Mouse (Mus musculus) lung, adult 10 weeks (tissue): ENCODE measurements around the gene Bckdha. TPM values are rescaled to one million over a fixed set of nuclear protein-coding genes. Genes with fewer than 3 reads are reported as not detected.

ENCODE experiments used
- polyA plus RNA-seq: library from polyadenylated mRNA; stranded (reverse); fragments of 350-450 nt; fragmentation: Illumina TruSeq; extraction: RNeasy Lipid Tissue Mini Kit (QIAGEN cat#74804); gene quantifications from one replicate; pipeline ENCODE4 v1.2.3, GENCODE M21; 2014; ENCODE audit warnings: low read depth, low replicate concordance; ENCODE audit not compliant: insufficient read depth

Bckdha gene
- polyA plus RNA-seq = 46.0 TPM

DNA sequence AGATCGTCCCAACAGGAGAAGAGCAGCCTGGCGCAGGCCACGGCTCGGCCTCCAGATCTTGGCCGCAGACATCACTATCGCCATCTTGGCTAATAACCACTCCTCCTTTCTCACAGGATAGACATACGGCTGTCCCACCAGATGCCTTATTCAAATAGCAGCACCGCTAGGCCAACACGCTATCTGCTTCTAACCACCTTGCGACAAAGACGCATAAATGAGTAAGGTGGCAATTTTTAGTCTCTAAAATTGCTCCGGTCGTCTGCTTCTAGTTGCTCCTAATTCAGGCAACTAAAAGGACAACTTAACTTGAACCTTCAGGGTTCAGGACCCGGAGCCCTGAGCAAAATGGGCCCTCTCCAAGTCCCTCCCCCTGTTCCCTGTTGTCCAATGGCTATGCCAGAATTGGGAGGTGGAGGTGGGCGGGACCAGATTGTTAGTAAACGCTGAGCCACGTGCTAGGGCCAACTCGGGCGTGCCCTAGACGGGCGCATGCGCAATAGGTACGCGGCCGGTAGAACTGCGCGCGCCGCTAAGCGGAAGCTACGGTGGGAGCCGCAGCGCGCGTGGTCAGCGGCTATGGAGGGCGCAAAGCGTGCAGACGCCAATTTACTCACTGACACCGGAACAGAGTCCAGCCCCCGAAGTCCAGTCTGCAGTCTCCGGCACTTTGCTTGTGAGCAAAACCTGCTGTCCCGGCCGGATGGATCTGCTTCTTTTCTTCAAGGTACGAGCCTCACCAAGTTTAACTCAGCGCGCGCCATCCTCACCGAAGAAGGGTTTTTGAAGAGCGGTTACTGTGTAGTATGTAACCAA is at the start of gene Bckdha, which contains the start of gene Exosc5:
Gene Bckdha (minus strand): TSS at position 325 of the 816 bp plus-strand sequence.
Gene Exosc5 (plus strand): TSS at position 508 of the 816 bp plus-strand sequence.

DNA sequence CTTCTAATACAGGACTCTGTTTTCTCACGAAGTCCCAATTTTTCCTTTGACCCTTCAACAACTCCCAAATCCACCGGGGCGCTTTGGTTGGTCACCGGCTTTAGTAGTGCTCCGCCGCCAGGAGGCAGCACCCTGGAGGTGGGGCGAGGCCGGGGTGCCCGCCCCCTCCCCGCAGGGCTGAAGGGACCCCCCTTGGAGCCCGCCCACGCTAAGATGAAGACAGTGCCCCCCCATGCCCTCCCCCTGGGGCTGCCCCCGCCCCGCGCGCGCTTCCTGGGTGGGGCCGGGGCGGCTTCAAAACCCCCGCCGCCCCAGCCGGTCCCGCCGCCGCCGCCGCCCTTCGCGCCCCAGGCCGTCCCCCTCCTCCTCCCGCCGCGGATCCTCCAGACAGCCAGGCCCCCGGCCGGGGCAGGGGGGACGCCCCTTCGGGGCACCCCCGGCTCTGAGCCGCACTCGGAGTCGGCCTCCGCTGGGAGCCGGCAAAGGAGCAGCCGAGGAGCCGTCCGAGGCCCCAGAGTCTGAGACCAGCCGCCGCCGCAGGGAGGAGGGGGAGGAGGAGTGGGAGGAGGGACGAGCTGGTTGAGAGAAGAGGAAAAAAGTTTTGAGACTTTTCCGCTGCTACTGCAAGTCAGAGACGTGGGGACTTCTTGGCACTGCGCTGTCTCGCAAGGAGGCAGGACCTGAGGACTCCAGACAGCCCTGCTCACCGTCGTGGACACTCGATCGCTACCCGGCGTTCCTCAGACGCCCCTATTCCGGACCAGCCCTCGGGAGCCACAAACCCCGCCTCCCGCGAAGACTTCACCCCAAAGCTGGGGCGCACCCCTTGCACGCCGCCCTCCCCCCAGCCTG is 28.1 kb upstream of the Bckdha start, which contains the start of gene Tgfb1:
Gene Tgfb1 (plus strand): TSS at position 323 of the 852 bp plus-strand sequence.

DNA sequence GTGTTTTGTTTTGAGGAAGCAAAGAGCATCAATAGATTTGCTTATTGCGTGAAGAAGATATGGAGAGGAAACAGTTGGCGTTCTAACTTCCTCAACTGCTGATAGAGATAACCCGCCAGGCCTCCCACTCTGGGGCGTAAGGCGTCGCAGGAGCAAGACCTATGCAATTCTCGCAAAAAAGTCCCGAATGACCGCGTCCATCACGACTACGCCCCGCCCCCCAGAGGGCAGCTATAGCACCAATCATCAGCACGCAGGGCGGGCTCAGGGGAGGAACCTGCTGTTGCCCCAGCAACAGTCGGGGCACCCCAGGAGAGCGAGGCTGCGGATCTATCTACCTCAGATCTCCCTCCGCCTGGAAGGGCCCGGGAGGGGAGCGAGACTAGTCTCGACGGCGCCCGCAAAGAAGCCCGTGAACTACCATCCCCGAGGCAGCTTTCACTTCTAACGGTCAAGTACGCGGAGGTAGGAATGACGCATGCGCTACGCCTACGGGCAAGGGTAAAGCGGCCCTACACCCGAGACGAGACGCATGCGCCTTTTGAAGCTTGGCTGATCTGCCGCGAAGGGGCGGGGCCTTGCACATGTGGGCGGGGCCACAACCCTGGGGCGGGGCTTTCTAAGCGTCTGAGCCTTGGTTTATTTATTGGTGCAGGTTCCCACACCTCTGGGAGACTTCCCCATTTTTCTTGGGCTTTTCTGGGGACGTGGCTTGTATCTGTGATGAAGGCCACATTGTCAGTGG is 21.9 kb upstream of the Bckdha start, which contains the start of gene B9d2:
Gene B9d2 (plus strand): TSS at position 267 of the 745 bp plus-strand sequence.

DNA sequence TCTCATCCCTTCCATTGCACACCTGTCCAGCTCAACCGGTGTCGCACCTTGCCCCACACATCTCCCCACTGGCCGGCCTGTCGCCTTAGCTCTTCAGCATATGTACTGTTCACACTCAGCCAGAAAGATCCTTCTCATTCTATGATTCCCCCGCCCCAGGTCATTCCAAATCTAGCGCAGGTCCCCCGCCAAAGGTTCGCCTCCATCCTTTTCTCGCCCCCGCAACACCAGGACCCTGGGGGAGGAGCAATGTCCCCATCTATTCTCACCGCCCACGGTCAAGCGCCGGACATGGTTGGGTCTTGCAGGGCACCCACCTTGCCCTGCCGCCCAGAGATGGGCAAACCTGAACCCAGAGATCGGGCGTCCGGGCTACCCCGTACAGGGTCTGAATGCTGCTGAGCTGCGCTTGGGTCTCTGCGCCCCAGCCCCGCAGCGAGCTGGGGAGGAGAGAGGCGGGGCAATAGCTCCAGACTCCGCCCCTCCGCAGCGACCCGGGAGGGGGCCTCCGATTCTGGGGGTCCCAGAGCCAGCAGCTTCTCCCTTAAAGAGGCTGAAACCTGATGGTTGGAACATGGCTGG is 16.0 kb upstream of the Bckdha start, which contains the start of gene Tmem91:
Gene Tmem91 (minus strand): TSS at position 448 of the 582 bp plus-strand sequence.

DNA sequence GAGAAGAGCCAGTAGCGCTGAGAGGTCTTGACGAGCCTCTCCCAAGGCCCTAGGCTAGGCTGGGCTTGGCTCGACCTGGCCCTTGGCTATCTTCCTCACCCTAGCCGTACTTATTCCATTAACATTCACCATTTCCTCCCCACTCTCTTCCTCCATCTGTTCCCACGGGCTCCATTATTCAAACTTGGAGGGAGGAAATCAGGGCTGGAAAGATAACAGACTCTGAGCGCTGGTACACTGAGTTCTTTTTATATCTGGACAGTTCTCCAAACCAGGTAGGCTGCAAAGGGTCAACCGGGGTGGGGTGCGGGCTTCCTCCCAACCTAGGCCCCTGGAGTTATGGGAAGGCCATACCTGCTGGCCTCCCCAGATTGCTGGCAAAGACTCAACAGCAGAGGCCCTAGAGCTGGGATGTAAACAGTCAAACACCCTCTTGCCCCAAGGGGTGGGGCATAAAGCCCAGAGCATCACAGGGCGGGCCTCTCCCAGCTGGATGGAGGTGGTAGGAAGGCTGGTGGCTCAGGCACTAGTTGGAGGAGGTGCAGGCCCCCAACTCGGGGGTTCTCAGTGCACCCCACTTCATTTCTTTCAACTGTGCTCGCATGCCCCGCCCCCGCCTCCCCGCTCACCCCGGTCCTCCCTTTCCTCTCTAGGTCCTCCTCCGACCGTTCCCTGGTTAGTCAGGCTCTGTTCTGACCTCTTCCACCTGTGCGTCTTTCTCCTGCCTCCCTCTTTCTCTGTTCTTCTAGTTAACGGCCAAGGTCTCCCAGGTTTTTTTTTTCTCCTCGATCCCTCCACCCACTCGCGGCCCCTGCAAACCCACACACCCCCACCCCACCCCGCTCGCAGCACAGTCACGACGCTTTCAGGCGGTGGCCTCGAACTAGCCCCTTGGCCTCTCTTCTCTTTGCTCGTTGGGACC is 32.0 kb downstream of the Bckdha start, which contains the start of gene B3gnt8:
Gene B3gnt8 (plus strand): TSS at position 146 of the 922 bp plus-strand sequence.

DNA sequence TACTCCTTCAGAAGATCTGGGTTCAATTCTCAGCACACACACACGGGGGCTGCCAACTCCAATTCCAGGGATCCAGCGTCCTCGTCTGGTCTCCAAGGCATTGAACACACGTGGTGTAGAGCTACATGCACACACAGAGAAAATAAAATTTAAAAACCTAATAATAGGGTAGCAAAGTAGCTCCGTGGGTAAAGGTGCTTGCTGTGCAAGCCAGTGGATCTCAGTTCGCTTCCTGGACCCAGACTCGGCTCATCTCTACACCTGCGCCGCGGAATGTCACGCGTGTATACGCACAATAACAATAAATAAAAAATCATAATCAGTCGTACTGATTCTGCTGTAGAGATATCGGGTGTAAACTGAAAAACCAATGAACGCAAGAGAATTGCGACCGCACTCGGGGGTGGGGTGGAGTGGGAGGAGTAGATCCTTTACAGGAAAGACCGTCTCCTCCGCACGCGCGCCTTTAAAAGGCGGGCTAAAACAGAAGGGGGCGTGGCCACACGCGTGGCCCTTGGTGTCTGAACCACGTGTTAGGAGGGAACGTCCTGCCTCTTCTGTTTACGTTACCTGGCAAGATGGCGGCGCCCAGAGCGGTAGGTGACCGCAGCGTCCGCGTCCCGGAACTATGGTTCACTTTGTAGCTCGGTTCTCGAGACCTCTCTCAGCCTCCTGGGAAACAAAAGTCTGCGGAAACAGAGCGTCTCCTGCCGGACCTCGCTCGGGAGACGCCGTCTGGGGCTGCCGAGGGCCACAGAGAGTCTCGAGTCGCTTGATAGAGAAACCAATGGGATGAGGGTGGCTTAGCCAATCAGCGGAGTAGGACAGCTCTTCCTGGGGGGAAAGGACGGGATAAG is 39.7 kb downstream of the Bckdha start, which contains the start of gene Dmac2:
Gene Dmac2 (plus strand): TSS at position 550 of the 857 bp plus-strand sequence.

DNA sequence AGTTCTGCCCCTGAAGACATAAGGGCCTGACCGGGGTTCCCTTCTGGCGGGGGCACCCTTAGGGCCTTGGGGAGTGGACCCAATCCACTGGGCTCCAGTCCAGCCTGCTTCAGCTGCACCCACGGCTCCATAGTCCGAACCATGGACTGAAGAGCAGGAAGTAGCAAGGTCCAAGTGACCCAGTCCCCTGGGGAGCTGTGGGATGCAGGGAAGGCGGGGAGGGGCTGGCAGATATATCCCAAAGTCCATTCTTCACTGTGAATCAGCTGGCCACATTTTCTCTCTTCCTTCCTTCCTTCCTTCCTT is 43.1 kb downstream of the Bckdha start, which contains the start of gene Erich4:
Gene Erich4 (minus strand): TSS at position 187 of the 306 bp plus-strand sequence.

Other genes with a start within 250 kb of the Bckdha start
- gene Cxcl17, start 246.1 kb downstream of the Bckdha start, polyA plus RNA-seq = 74.9 TPM
- gene Ceacam1, start 181.4 kb downstream of the Bckdha start, polyA plus RNA-seq = 16.5 TPM
- not detected for gene Ceacam2, start 119.1 kb downstream of the Bckdha start, polyA plus RNA-seq
- gene Erich4, start 43.1 kb downstream of the Bckdha start, polyA plus RNA-seq = not detected
- 16.3 TPM for gene Dmac2, start 39.6 kb downstream of the Bckdha start, polyA plus RNA-seq
- gene B3gnt8, start 32.3 kb downstream of the Bckdha start, polyA plus RNA-seq = 5.4 TPM
- 41.6 TPM for gene Exosc5, start 183 bp upstream of the Bckdha start, polyA plus RNA-seq
- 0.30 TPM for gene Tmem91, start 16.2 kb upstream of the Bckdha start, polyA plus RNA-seq
- 23.1 TPM for gene B9d2, start 21.8 kb upstream of the Bckdha start, polyA plus RNA-seq
- gene Tgfb1, start 28.0 kb upstream of the Bckdha start, polyA plus RNA-seq = 34.1 TPM
- gene Ccdc97, start 60.1 kb upstream of the Bckdha start, polyA plus RNA-seq = 15.7 TPM
- 30.1 TPM for gene Hnrnpul1, start 95.8 kb upstream of the Bckdha start, polyA plus RNA-seq
- 39.0 TPM for gene Axl, start 129.7 kb upstream of the Bckdha start, polyA plus RNA-seq
- 45.5 TPM for gene Cyp2s1, start 157.9 kb upstream of the Bckdha start, polyA plus RNA-seq
- 186 TPM for gene Cyp2b10, start 238.6 kb upstream of the Bckdha start, polyA plus RNA-seq